ENCODE assay signal across 26 mouse cellular contexts in the genomic region with DNA sequence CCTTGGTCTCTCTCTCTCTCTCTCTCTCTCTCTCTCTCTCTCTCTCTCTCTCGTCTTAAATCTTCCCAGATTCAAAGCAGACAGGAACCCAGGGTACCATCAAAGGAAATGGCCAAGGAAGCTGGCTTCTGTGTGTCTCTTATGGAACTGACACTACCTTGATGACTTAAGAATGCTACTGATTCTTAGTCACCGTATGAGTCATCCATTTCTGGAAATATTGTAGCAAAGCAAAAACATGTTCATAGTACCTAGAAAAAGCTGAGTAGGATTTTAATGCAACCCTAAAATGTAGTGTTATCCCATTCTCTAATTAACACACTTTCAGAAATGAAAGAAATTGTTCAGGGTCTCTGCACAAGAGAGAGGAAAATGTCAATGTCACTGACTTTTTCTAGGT.
"Had no signal": no experiment of that assay in that cellular context is flagged by ENCODE, and none has a peak within 500 bp of the region (broad histone marks: within the 10 kb centered on the region; RNA-seq: fewer than 3 reads in every experiment).

No protein-coding gene starts in this region.

- H3K36me3 ChIP-seq: heart, embryonic 13.5 days; heart, embryonic 15.5 days; hindbrain, embryonic 15.5 days; intestine, embryonic 15.5 days; limb, embryonic 10.5 days; limb, embryonic 12.5 days; liver, embryonic 13.5 days; liver, embryonic 15.5 days had no signal

- H3K9me3 ChIP-seq: heart, embryonic 13.5 days; heart, embryonic 15.5 days; hindbrain, embryonic 15.5 days; intestine, embryonic 15.5 days; limb, embryonic 10.5 days; limb, embryonic 12.5 days; liver, embryonic 13.5 days; liver, embryonic 15.5 days had no signal

- H3K4me3 ChIP-seq: heart, adult 2 months; heart, embryonic 13.5 days; heart, embryonic 15.5 days; hindbrain, embryonic 15.5 days; intestine, embryonic 15.5 days; layer of hippocampus, adult 2 months; left cerebral cortex, adult 2 months; limb, embryonic 10.5 days; limb, embryonic 12.5 days; liver, embryonic 13.5 days; liver, embryonic 15.5 days had no signal

- H3K27ac ChIP-seq: heart, adult 2 months; heart, embryonic 13.5 days; heart, embryonic 15.5 days; hindbrain, embryonic 15.5 days; hindbrain, postnatal 0 days; intestine, embryonic 15.5 days; layer of hippocampus, adult 2 months; left cerebral cortex, adult 2 months; limb, embryonic 10.5 days; limb, embryonic 12.5 days; liver, embryonic 13.5 days; liver, embryonic 15.5 days had no signal

- H3K4me1 ChIP-seq: intestine, embryonic 15.5 days; limb, embryonic 10.5 days; liver, embryonic 13.5 days; liver, embryonic 15.5 days had no signal

- DNase-seq: gastrocnemius, postnatal 14 days; gastrocnemius, postnatal 36 days; heart, adult 11 months; heart, adult 2 months; heart, postnatal 14 days; heart, postnatal 36 days; kidney, adult 18-20 months; kidney, adult 8-10 months; kidney, postnatal 10 days; kidney, postnatal 25 days; kidney, postnatal 4 days; liver; liver, embryonic 13.5 days had no signal

- H3K4me2 ChIP-seq: heart, embryonic 11.5 days; heart, embryonic 13.5 days; heart, embryonic 15.5 days; hindbrain, embryonic 15.5 days; intestine, embryonic 15.5 days; limb, embryonic 12.5 days; liver, embryonic 11.5 days; liver, embryonic 13.5 days; liver, embryonic 15.5 days had no signal

- ATAC-seq: hindbrain, postnatal 0 days; intestine, embryonic 15.5 days; intestine, postnatal 0 days had no signal

- H3K9ac ChIP-seq: heart, embryonic 13.5 days; heart, embryonic 15.5 days; hindbrain, embryonic 15.5 days; intestine, embryonic 15.5 days; limb, embryonic 12.5 days; liver, embryonic 13.5 days; liver, embryonic 15.5 days had no signal

- H3K27me3 ChIP-seq: heart, embryonic 13.5 days; heart, embryonic 15.5 days; hindbrain, embryonic 15.5 days; intestine, embryonic 15.5 days; limb, embryonic 12.5 days; liver, embryonic 13.5 days; liver, embryonic 15.5 days had no signal
